Mouse (Mus musculus) testis, adult 2 months (tissue): Measurements from ENCODE around the gene Fam171a2.

Experiments used
- CTCF ChIP-seq: fragments of 200-500 bp; IDR thresholded peaks from 2 replicates; pipeline ENCODE4 v1.5.1; 2012; ENCODE audit warnings: low read depth, mild to moderate bottlenecking, inconsistent platforms, low read length, moderate library complexity; ENCODE audit not compliant: control insufficient read depth, insufficient read depth, insufficient replicate concordance
- POLR2A ChIP-seq: fragments of 200-500 bp; IDR thresholded peaks from 2 replicates; pipeline ENCODE4 v1.6.1; 2012; ENCODE audit warnings: low read depth, mild to moderate bottlenecking, inconsistent platforms, low read length, moderate library complexity; ENCODE audit not compliant: control insufficient read depth

DNA sequence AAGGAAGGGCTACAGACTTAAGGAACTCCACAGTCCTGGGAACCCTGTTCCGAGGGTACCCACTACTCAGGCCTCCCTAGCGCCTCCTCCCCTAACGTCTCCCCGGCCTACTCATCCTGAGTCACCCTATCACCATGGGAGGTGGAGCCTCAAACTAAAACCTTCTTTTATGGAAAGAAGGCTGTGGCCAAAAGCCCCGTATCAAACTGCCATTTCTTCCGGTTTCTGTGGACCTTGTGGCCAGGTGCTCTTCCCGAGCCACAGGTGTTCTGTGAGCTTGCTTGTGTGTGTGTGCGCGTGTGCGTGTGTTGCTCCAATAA lies 11.1 kb downstream of the Fam171a2 start:
- TF ChIP-seq POLR2A (no peak), CTCF (no peak)
